Mouse (Mus musculus) megakaryocyte, adult 5-6 weeks (primary cell): ENCODE data around the gene Vps35. TPM values are rescaled to one million over a fixed set of nuclear protein-coding genes. Genes with fewer than 3 reads are reported as not detected.

ENCODE experiments used
- ATAC-seq: 2 replicates; pipeline ENCODE4 v1.8.0; 2016; ENCODE audit warnings: mild to moderate bottlenecking, inconsistent platforms; ENCODE audit not compliant: poor library complexity, severe bottlenecking
- total RNA-seq, 2 experiments: library from RNA; stranded (forward) in 1 of 2; stranded (reverse) in 1 of 2; fragments of 153-499, 151-499 nt in 1 of 2; fragments of 221-1000, 200-1000 nt in 1 of 2; gene quantifications; 2 replicates each; pipeline versions ENCODE4 v1.2.3 to v1.2.4; 2015 to 2017

Gene Vps35
- total RNA-seq, 2 experiments from 2014 or later = 162 to 184 TPM

- no peak for ATAC-seq
These were observed 79.4 kb downstream of the Vps35 start for GRCm38 (mm10) chr8:85220220-85220619.

Other genes starting within 250 kb of the Vps35 start
- 2.1 and 4.1 TPM in 2 replicates for gene Fbxw9, start 239.7 kb downstream of the Vps35 start, total RNA-seq (2015)
- gene Fbxw9, start 239.7 kb downstream of the Vps35 start, total RNA-seq (2017) = 3.0 and 3.2 TPM in 2 replicates
- gene Gm5741, start 231.8 kb downstream of the Vps35 start, total RNA-seq (2015) = not detected in 2 replicates
- not detected in 2 replicates for gene Gm5741, start 231.8 kb downstream of the Vps35 start, total RNA-seq (2017)
- gene Dhps, start 228.0 kb downstream of the Vps35 start, total RNA-seq (2015) = 50.9 and 55.1 TPM in 2 replicates
- gene Dhps, start 228.0 kb downstream of the Vps35 start, total RNA-seq (2017) = 26.9 and 30.2 TPM in 2 replicates
- gene Wdr83os, start 219.1 kb downstream of the Vps35 start, total RNA-seq (2015) = 116 and 119 TPM in 2 replicates
- 27.8 and 39.4 TPM in 2 replicates for gene Wdr83os, start 219.1 kb downstream of the Vps35 start, total RNA-seq (2017)
- 17.0 and 20.5 TPM in 2 replicates for gene Wdr83, start 218.5 kb downstream of the Vps35 start, total RNA-seq (2015)
- gene Wdr83, start 218.5 kb downstream of the Vps35 start, total RNA-seq (2017) = 9.9 and 12.5 TPM in 2 replicates
- gene Man2b1, start 216.5 kb downstream of the Vps35 start, total RNA-seq (2015) = 204 TPM in 2 replicates
- 159 and 161 TPM in 2 replicates for gene Man2b1, start 216.5 kb downstream of the Vps35 start, total RNA-seq (2017)
- not detected in 2 replicates for gene Zfp791, start 176.7 kb downstream of the Vps35 start, total RNA-seq (2015)
- not detected in 2 replicates for gene Zfp791, start 176.7 kb downstream of the Vps35 start, total RNA-seq (2017)
- gene Cks1brt, start 147.9 kb downstream of the Vps35 start, total RNA-seq (2015) = not detected in 2 replicates
- not detected in 2 replicates for gene Cks1brt, start 147.9 kb downstream of the Vps35 start, total RNA-seq (2017)
- not detected in 2 replicates for gene Olfr371, start 73.8 kb downstream of the Vps35 start, total RNA-seq (2015)
- not detected in 2 replicates for gene Olfr371, start 73.8 kb downstream of the Vps35 start, total RNA-seq (2017)
- 62.3 and 68.5 TPM in 2 replicates for gene Orc6, start 170 bp downstream of the Vps35 start, total RNA-seq (2015)
- 59.6 and 62.7 TPM in 2 replicates for gene Orc6, start 170 bp downstream of the Vps35 start, total RNA-seq (2017)
- gene Mylk3, start 86.5 kb upstream of the Vps35 start, total RNA-seq (2015) = 0.20 and 0.43 TPM in 2 replicates
- gene Mylk3, start 86.5 kb upstream of the Vps35 start, total RNA-seq (2017) = 1.7 and 1.9 TPM in 2 replicates
- gene 4921524J17Rik, start 133.0 kb upstream of the Vps35 start, total RNA-seq (2015) = 21.1 and 21.2 TPM in 2 replicates
- gene 4921524J17Rik, start 133.0 kb upstream of the Vps35 start, total RNA-seq (2017) = 28.9 and 54.2 TPM in 2 replicates
- gene Gpt2, start 192.8 kb upstream of the Vps35 start, total RNA-seq (2015) = 0.59 and 1.7 TPM in 2 replicates
- gene Gpt2, start 192.8 kb upstream of the Vps35 start, total RNA-seq (2017) = 1.7 and 1.8 TPM in 2 replicates